ENCODE assay signal across 20 mouse cellular contexts in the genomic region with DNA sequence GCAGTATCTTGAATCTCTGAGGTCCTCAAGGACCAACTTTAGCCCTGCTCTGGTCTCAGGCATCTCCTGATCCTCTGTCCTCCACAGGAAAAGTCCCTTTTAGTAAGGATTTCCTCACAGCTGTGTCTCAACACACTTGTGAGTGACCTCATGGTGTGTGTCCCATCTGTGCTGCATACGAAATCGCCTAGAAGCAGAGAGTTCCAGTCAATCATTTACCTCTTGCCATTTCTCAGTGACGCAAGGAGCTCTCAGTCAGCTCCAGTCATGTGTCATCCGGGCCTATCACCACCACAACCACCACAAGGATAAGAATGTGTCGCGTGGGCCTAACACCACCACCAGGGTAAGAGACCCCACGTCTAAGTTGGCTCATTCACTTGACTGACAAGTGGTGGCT.
DNase-seq lines count a peak whose midpoint lies in the region; ATAC-seq and TF ChIP-seq lines count a peak whose summit lies in the region.
"Had no signal": no experiment of that assay in that cellular context is flagged by ENCODE, and none has a peak within 500 bp of the region (broad histone marks: within the 10 kb centered on the region; RNA-seq: fewer than 3 reads in every experiment).

No protein-coding gene starts in this region.

- no peaks in the 10 kb centered on the region for H3K4me1 ChIP-seq in intestine, embryonic 16.5 days (ENCODE audit: control insufficient read depth, insufficient read depth, low read length)
- H3K4me1 ChIP-seq in intestine, embryonic 15.5 days (replicated peaks): no peaks in the 10 kb centered on the region; the same call in 1 of the 2 replicates
- no peaks in the 10 kb centered on the region for H3K4me1 ChIP-seq in kidney, postnatal 0 days (replicated peaks; ENCODE audit: insufficient read depth, low read length)
- H3K4me1 ChIP-seq in liver, embryonic 15.5 days (replicated peaks): peaks cover 17% of the 10 kb centered on the region; the same call in 1 of the 2 replicates
- H3K4me1 ChIP-seq: embryonic facial prominence, embryonic 12.5 days; hindbrain, embryonic 15.5 days; limb, embryonic 10.5 days had no signal

- CTCF ChIA-PET in Patski (lab: Charles Lee): interaction anchor here (0.8 to 1.7 kb wide), 7 partner anchors 10 to 87 kb away, joined by 3 to 6 read pairs (median 3); no protein-coding TSS in a partner anchor

- in situ Hi-C loops in Patski (cut with MboI; ENCODE audit: low pct_unique_long_range_greater_than_20kb): no loop called here

- no peaks in the 10 kb centered on the region for H3K9me3 ChIP-seq in intestine, embryonic 16.5 days (ENCODE audit: control insufficient read depth, low read length)
- H3K9me3 ChIP-seq in intestine, embryonic 15.5 days: no peaks in the 10 kb centered on the region
- no peaks in the 10 kb centered on the region for H3K9me3 ChIP-seq in kidney, postnatal 0 days (replicated peaks; ENCODE audit: low read length)
- H3K9me3 ChIP-seq in liver, embryonic 15.5 days (replicated peaks): no peaks in the 10 kb centered on the region
- H3K9me3 ChIP-seq: embryonic facial prominence, embryonic 12.5 days; hindbrain, embryonic 15.5 days; limb, embryonic 10.5 days; liver, embryonic 13.5 days; midbrain, embryonic 12.5 days had no signal

- no peak overlapping the region for H3K9ac ChIP-seq in intestine, embryonic 16.5 days (ENCODE audit: low read depth, low read length)
- no peak overlapping the region for H3K9ac ChIP-seq in intestine, embryonic 15.5 days
- H3K9ac ChIP-seq in kidney, postnatal 0 days (ENCODE audit: low read depth, low read length): no peak overlapping the region
- no peak overlapping the region for H3K9ac ChIP-seq in liver, embryonic 15.5 days
- H3K9ac ChIP-seq: embryonic facial prominence, embryonic 12.5 days; hindbrain, embryonic 15.5 days; liver, embryonic 13.5 days; midbrain, embryonic 12.5 days had no signal

- no peak overlapping the region for H3K4me2 ChIP-seq in intestine, embryonic 16.5 days (ENCODE audit: low read depth, low read length)
- no peak overlapping the region for H3K4me2 ChIP-seq in intestine, embryonic 15.5 days (replicated peaks)
- no peak overlapping the region for H3K4me2 ChIP-seq in kidney, postnatal 0 days (ENCODE audit: low read length)
- H3K4me2 ChIP-seq in liver, embryonic 15.5 days: no peak overlapping the region
- H3K4me2 ChIP-seq: embryonic facial prominence, embryonic 12.5 days; hindbrain, embryonic 15.5 days; liver, embryonic 13.5 days; midbrain, embryonic 12.5 days had no signal

- H3K27ac ChIP-seq in intestine, embryonic 16.5 days (ENCODE audit: low read length): no peak overlapping the region
- no peak overlapping the region for H3K27ac ChIP-seq in intestine, embryonic 15.5 days
- no peak overlapping the region for H3K27ac ChIP-seq in kidney, postnatal 0 days
- H3K27ac ChIP-seq in liver, embryonic 15.5 days (replicated peaks): no peak overlapping the region
- H3K27ac ChIP-seq: embryonic facial prominence, embryonic 12.5 days; hindbrain, embryonic 15.5 days; layer of hippocampus, adult 2 months; limb, embryonic 10.5 days; liver, embryonic 13.5 days; midbrain, embryonic 12.5 days; stomach, postnatal 0 days had no signal

- WGBS in intestine, embryonic 16.5 days: 64% methylated on average over 7 of the region's 7 CpGs
- WGBS in intestine, embryonic 15.5 days: 75% methylated on average over 7 of the region's 7 CpGs
- 73% methylated on average over 7 of the region's 7 CpGs for WGBS in kidney, postnatal 0 days
- WGBS in liver, embryonic 15.5 days (ENCODE audit: insufficient replicate concordance): 47% methylated on average over 7 of the region's 7 CpGs

- no peaks in the 10 kb centered on the region for H3K36me3 ChIP-seq in intestine, embryonic 16.5 days (ENCODE audit: control insufficient read depth, insufficient read depth, low read length)
- no peaks in the 10 kb centered on the region for H3K36me3 ChIP-seq in intestine, embryonic 15.5 days
- H3K36me3 ChIP-seq in kidney, postnatal 0 days (ENCODE audit: insufficient read depth, low read length): no peaks in the 10 kb centered on the region
- no peaks in the 10 kb centered on the region for H3K36me3 ChIP-seq in liver, embryonic 15.5 days (replicated peaks)
- H3K36me3 ChIP-seq: embryonic facial prominence, embryonic 12.5 days; hindbrain, embryonic 15.5 days; limb, embryonic 10.5 days; liver, embryonic 13.5 days; midbrain, embryonic 12.5 days had no signal

- no peaks in the 10 kb centered on the region for H3K27me3 ChIP-seq in intestine, embryonic 16.5 days (replicated peaks; ENCODE audit: control insufficient read depth, insufficient read depth, low read length)
- H3K27me3 ChIP-seq in intestine, embryonic 15.5 days (replicated peaks): no peaks in the 10 kb centered on the region
- H3K27me3 ChIP-seq in kidney, postnatal 0 days (ENCODE audit: insufficient read depth, low read length): no peaks in the 10 kb centered on the region
- no peaks in the 10 kb centered on the region for H3K27me3 ChIP-seq in Patski
- H3K27me3 ChIP-seq in liver, embryonic 15.5 days: no peaks in the 10 kb centered on the region
- H3K27me3 ChIP-seq: embryonic facial prominence, embryonic 12.5 days; hindbrain, embryonic 15.5 days; liver, embryonic 13.5 days; midbrain, embryonic 12.5 days had no signal

- H3K4me3 ChIP-seq in intestine, embryonic 16.5 days (ENCODE audit: low read length): no peak overlapping the region
- no peak overlapping the region for H3K4me3 ChIP-seq in intestine, embryonic 15.5 days (replicated peaks)
- H3K4me3 ChIP-seq in kidney, postnatal 0 days (replicated peaks; ENCODE audit: low read depth, low read length): no peak overlapping the region
- H3K4me3 ChIP-seq in liver, embryonic 15.5 days (replicated peaks): no peak overlapping the region
- H3K4me3 ChIP-seq: embryonic facial prominence, embryonic 12.5 days; hindbrain, embryonic 15.5 days; layer of hippocampus, adult 2 months; limb, embryonic 10.5 days; liver, embryonic 13.5 days; midbrain, embryonic 12.5 days had no signal

- no peak for DNase-seq in kidney, postnatal 0 days (ENCODE audit: low spot score)
- DNase-seq in kidney, postnatal 10 days: no peak
- DNase-seq in Patski (ENCODE audit: low read depth, low spot score): no peak
- DNase-seq in embryo, embryonic 11 days: no peak
- no peak for DNase-seq in right cerebral cortex, adult 2 months (ENCODE audit: low spot score in 2 of 2)
- DNase-seq: adrenal gland, postnatal 36 days; cerebellum, adult 11 months; cerebellum, adult 9-11 months; liver, embryonic 13.5 days; lung, postnatal 10 days; right cerebral cortex, postnatal 14 days had no signal

- POLR2A ChIA-PET in Patski (lab: Charles Lee): interaction anchor here (1.2 kb wide), 1 partner anchor 11 kb away, joined by 3 read pairs; no protein-coding TSS in a partner anchor

- TF ChIP-seq CTCF in kidney, postnatal 0 days (IDR thresholded peaks at IDR 0.05; ENCODE audit: low read depth): no peak
- TF ChIP-seq CTCF in Patski (IDR thresholded peaks at IDR 0.05): no peak

- 0 out of 2 replicates have a peak, but pooled peaks have one; percentile 42 for ATAC-seq in intestine, embryonic 16.5 days
- ATAC-seq in intestine, embryonic 15.5 days: no peak
- peak; percentile 66; the same call in 1 of the 2 replicates for ATAC-seq in kidney, postnatal 0 days (replicated peaks; ENCODE audit: low FRiP score, low read depth)
- ATAC-seq in Patski: peak; percentile 34
- ATAC-seq in liver, embryonic 15.5 days (ENCODE audit: insufficient read depth): peak; percentile 38; the same call in 1 of the 2 replicates
